Mouse (Mus musculus) stomach, postnatal 0 days (tissue): Measurements from ENCODE around the gene Cyth4. TPM values are rescaled to one million over a fixed set of nuclear protein-coding genes. Genes with fewer than 3 reads are reported as not detected.
A peak's percentile ranks its signal among the peaks of the same experiment; 100 is the strongest.

Experiments
- ATAC-seq: fragments of 200-750 bp; cut with Nextera tagmentation; 2 replicates; pipeline ENCODE4 v1.8.0; 2017; ENCODE audit not compliant: low FRiP score, low TSS enrichment
- DNase-seq: peaks from one replicate; pipeline ENCODE4 v3.0.0-alpha.2; 2016; ENCODE audit warnings: low spot score
- H3K27ac ChIP-seq: fragments of 300-500 bp; sonication (generic); replicated peaks from 2 replicates; pipeline ENCODE4 v1.5.1; 2014; ENCODE audit warnings: mild to moderate bottlenecking, control low read depth
- H3K27me3 ChIP-seq: fragments of 300-500 bp; sonication (generic); 2 replicates; pipeline ENCODE4 v1.6.1; 2014; ENCODE audit warnings: low read length; ENCODE audit not compliant: control insufficient read depth, insufficient read depth
- H3K36me3 ChIP-seq: fragments of 300-500 bp; sonication (generic); 2 replicates; pipeline ENCODE4 v1.6.1; 2014; ENCODE audit warnings: low read length, mixed read lengths; ENCODE audit not compliant: control insufficient read depth, insufficient read depth
- H3K4me1 ChIP-seq: fragments of 300-500 bp; sonication (generic); replicated peaks from 2 replicates; pipeline ENCODE4 v1.6.1; 2014; ENCODE audit warnings: antibody characterized with exemption; ENCODE audit not compliant: control insufficient read depth, insufficient read depth
- H3K4me2 ChIP-seq: fragments of 300-500 bp; sonication (generic); replicated peaks from 2 replicates; pipeline ENCODE4 v1.6.1; 2014; ENCODE audit warnings: low read depth, mild to moderate bottlenecking, control low read depth, moderate library complexity
- H3K4me3 ChIP-seq: fragments of 300-500 bp; sonication (generic); 2 replicates; pipeline ENCODE4 v1.5.1; 2014; ENCODE audit warnings: low read depth, low read length, control low read depth
- H3K9ac ChIP-seq: fragments of 300-500 bp; sonication (generic); 2 replicates; pipeline ENCODE4 v1.6.1; 2014; ENCODE audit warnings: mild to moderate bottlenecking, low read length, control low read depth, mixed read lengths
- H3K9me3 ChIP-seq: fragments of 300-500 bp; sonication (generic); 2 replicates; pipeline ENCODE4 v1.6.1; 2016; ENCODE audit warnings: low read length; ENCODE audit not compliant: control insufficient read depth
- CTCF ChIP-seq: IDR thresholded peaks from 2 replicates; pipeline ENCODE4 v1.5.1; 2016; ENCODE audit warnings: antibody characterized with exemption, low read depth, mild to moderate bottlenecking, moderate library complexity
- EP300 ChIP-seq: optimal IDR thresholded peaks from 2 replicates; pipeline ENCODE3; 2016; ENCODE audit warnings: antibody characterized with exemption
- WGBS: fragments of 180-500 bp; shearing (Covaris S2); extraction: QIAGEN DNeasy Blood & Tissue Kit; methylation state at CpG from one replicate; pipeline ENCODE4 v1.1.7; 2014; 5-methylcytosine and 5-hydroxymethylcytosine counted together
- polyA plus RNA-seq: library from polyadenylated mRNA; unstranded; fragments of >200 nt; fragmentation: Nextera tagmentation; extraction: Ambion mirVana; gene quantifications from 2 replicates; pipeline ENCODE4 v1.2.1, GENCODE M21; 2015

The Cyth4 gene
- 5.2 and 5.8 TPM in 2 replicates for polyA plus RNA-seq

- ATAC-seq (0 out of 2 replicates have a peak, but pooled peaks have one; percentile 38), DNase-seq (no peak)
- H3K4me1 ChIP-seq = no peaks in the 10 kb centered on the region
- 0 out of 2 replicates have a peak within 1 kb of the TSS, but pooled peaks have one; percentile 27 for H3K9ac ChIP-seq
- H3K36me3 ChIP-seq = no peaks in the 10 kb centered on the region
- no peak within 1 kb of the TSS; the same call in 1 of the 2 replicates for H3K4me2 ChIP-seq
- no peaks in the 10 kb centered on the region for H3K9me3 ChIP-seq
- H3K4me3 ChIP-seq = no peak within 1 kb of the TSS
- TF ChIP-seq CTCF (no peak), EP300 (no peak)
- 82% methylated on average over 7 of the region's 7 CpGs for WGBS
- no peaks in the 10 kb centered on the region for H3K27me3 ChIP-seq
- 0 out of 2 replicates have a peak within 1 kb of the TSS, but pooled peaks have one; percentile 8 for H3K27ac ChIP-seq
Observed at GRCm38 (mm10) chr15:78596914-78597313, at the start of gene Cyth4. Cyth4 (plus strand) TSS chr15:78597047.

DNA sequence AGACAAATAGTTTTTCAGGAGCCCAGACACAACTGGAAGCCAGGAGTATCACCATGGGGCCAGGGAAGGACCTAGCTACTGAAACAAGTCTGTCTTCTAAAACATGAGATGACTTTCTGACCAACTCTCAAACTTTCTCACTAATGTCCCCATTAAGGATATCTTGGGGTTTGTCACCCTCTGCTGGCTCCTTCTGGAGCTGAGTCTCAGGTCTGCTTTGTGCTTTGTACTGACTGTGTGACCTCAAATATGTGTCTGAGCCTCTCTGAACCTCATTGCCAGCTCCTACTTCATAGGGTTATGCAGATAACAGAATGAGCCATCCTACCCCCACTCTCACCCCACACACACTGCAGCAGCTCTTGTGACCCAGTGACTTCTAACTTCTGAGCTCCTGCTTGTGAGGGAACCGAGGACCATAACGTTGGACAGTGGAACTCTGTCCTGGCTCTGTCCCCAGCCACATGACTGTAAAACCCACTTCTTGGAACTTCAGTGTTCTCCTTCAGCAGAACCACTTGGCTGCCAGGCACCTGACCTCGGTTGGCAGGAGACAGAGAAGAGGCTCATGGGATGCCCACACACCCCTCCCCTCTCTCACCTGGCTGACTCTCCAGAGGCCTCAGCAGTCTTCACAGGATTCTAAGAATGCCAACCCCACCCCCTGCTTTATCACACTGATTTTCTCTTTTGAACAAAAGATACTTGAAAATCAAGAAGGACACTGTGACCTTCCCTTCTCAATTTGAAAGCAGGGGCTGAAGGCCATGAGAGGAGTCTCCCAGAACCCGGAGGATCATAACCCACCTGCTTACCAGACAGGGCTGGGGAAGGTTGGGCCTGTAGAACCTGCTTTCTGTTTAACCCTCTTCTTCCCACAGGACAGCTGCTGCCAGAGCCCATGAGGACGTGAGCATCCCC is 49.2 kb upstream of the Cyth4 start:
- H3K9ac ChIP-seq = no peak overlapping the region
- no peak overlapping the region for H3K4me2 ChIP-seq
- H3K27me3 ChIP-seq = no peaks in the 10 kb centered on the region
- ATAC-seq (0 out of 2 replicates have a peak, but pooled peaks have one; percentile 32), DNase-seq (peak; percentile 63)
- no peak overlapping the region for H3K27ac ChIP-seq
- H3K9me3 ChIP-seq = no peaks in the 10 kb centered on the region
- no peak for TF ChIP-seq EP300
- TF ChIP-seq CTCF = peak; percentile 76
- H3K4me1 ChIP-seq = no peaks in the 10 kb centered on the region
- 33% methylated on average over 5 of the region's 5 CpGs for WGBS
- no peaks in the 10 kb centered on the region for H3K36me3 ChIP-seq
- H3K4me3 ChIP-seq = no peak overlapping the region

- H3K9me3 ChIP-seq = no peaks in the 10 kb centered on the region
- H3K4me1 ChIP-seq = no peaks in the 10 kb centered on the region
- no peak for TF ChIP-seq EP300
- no peak for TF ChIP-seq CTCF
- 29% methylated on average over 3 of the region's 3 CpGs for WGBS
- DNase-seq (no peak), ATAC-seq (peak; percentile 57; the same call in 1 of the 2 replicates)
- H3K4me2 ChIP-seq = no peak overlapping the region
- no peak overlapping the region for H3K27ac ChIP-seq
- no peak overlapping the region for H3K9ac ChIP-seq
- H3K27me3 ChIP-seq = no peaks in the 10 kb centered on the region
- no peaks in the 10 kb centered on the region for H3K36me3 ChIP-seq
- H3K4me3 ChIP-seq = no peak overlapping the region
Observed at GRCm38 (mm10) chr15:78548336-78548665, 48.5 kb upstream of the Cyth4 start.

DNA sequence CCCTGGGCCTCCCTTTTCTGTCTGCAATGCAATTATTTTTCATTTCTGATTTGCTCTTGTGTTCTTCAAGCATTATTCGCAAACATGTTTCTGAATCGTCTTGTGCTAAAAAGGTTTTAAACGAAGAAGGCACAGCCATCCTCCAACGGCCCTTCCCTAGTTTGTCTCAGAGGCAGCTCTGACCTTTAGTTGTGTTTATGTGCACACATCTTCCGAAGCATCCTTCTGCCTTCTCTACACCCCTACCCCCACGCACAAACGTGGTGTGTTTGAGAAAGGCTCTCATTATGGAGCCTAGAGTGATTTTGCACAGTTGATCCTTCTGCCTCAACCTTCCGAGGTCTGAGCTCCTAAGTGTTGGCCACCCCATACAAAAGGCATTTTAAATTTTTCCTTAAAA is 48.1 kb upstream of the Cyth4 start:
- H3K4me3 ChIP-seq = no peak overlapping the region
- no peaks in the 10 kb centered on the region for H3K36me3 ChIP-seq
- TF ChIP-seq EP300 = no peak
- WGBS = 50% methylated on average over 8 of the region's 8 CpGs
- H3K4me1 ChIP-seq = no peaks in the 10 kb centered on the region
- no peak for ATAC-seq
- no peak for DNase-seq
- H3K4me2 ChIP-seq = no peak overlapping the region
- 0 out of 2 replicates have a peak overlapping the region, but pooled peaks have one; percentile 1 for H3K27ac ChIP-seq
- no peaks in the 10 kb centered on the region for H3K27me3 ChIP-seq
- H3K9ac ChIP-seq = no peak overlapping the region
- no peaks in the 10 kb centered on the region for H3K9me3 ChIP-seq

GRCm38 (mm10) chr15:78549189-78549734 is 47.6 kb upstream of the Cyth4 start:
- no peak for TF ChIP-seq CTCF
- TF ChIP-seq EP300 = no peak
- H3K36me3 ChIP-seq = no peaks in the 10 kb centered on the region
- DNase-seq (no peak), ATAC-seq (peak; percentile 62)
- no peaks in the 10 kb centered on the region for H3K4me1 ChIP-seq
- no peak overlapping the region for H3K27ac ChIP-seq
- H3K4me3 ChIP-seq = no peak overlapping the region
- no peak overlapping the region for H3K9ac ChIP-seq
- no peaks in the 10 kb centered on the region for H3K27me3 ChIP-seq
- no peak overlapping the region for H3K4me2 ChIP-seq
- no peaks in the 10 kb centered on the region for H3K9me3 ChIP-seq
- 53% methylated on average over 4 of the region's 4 CpGs for WGBS
